Mouse (Mus musculus): ENCODE measurements at regions not wholly inside any gene's neighbourhood (a gene's known extent, or its start where the extent isn't known, plus 50 kb on each side); places are given as distances from the start of the nearest gene placed in this dataset.
A peak's percentile ranks its signal among the peaks of the same experiment; 100 is the strongest.
"Not testable (repeated sequence)": the region's sequence is repeated elsewhere in the genome, so short reads cannot be mapped to it uniquely, and the experiment has no call there.

DNA sequence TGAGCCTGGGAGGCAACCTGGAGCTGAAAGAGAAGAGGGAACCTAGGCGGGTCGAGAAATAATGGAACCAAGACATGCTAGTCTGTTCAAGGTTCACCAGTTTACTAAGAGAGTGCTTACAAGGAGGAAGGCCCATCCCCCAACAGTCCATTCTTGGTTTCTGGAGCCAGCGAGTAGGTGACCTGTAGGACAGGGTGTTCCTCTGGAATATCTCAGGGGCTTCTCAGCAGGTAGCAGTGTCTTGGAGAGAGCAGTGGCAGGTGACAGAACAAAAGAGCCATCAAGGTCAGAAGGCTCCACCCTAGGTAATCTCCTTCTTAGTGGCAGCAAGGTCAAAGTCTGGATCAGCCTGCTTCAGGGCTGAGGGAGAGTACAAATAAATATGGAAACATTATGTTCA is 268.4 kb downstream of the Ppp1r3a start:
- not testable (repeated sequence) for H3K4me2 ChIP-seq (replicated peaks; ENCODE audit: low read depth, low read length); DNase-seq (ENCODE audit: low spot score); H3K27ac ChIP-seq (ENCODE audit: low read depth, low read length); H3K36me3 ChIP-seq (ENCODE audit: control insufficient read depth, insufficient read depth, low read length); H3K4me3 ChIP-seq (ENCODE audit: low read depth, low read length); ATAC-seq (ENCODE audit: low FRiP score); H3K27me3 ChIP-seq (ENCODE audit: control insufficient read depth, insufficient read depth, low read length); H3K9ac ChIP-seq (ENCODE audit: low read depth, low read length); H3K9me3 ChIP-seq (ENCODE audit: control insufficient read depth, low read length); H3K4me1 ChIP-seq (replicated peaks; ENCODE audit: control insufficient read depth, insufficient read depth, low read length)
- 77% methylated on average over 3 of the region's 3 CpGs for WGBS

- no peak overlapping the region for H3K9ac ChIP-seq (ENCODE audit: low read depth, low read length)
- no peaks in the 10 kb centered on the region for H3K27me3 ChIP-seq (ENCODE audit: control insufficient read depth, insufficient read depth, low read length)
- ATAC-seq (ENCODE audit: low FRiP score) (no peak), DNase-seq (ENCODE audit: low spot score) (no peak)
- WGBS = 87% methylated on average over 1 of the region's 1 CpGs
- H3K4me2 ChIP-seq (replicated peaks; ENCODE audit: low read depth, low read length) = no peak overlapping the region
- no peaks in the 10 kb centered on the region for H3K9me3 ChIP-seq (ENCODE audit: control insufficient read depth, low read length)
- H3K4me1 ChIP-seq (replicated peaks; ENCODE audit: control insufficient read depth, insufficient read depth, low read length) = no peaks in the 10 kb centered on the region
- H3K27ac ChIP-seq (ENCODE audit: low read depth, low read length) = no peak overlapping the region
- no peak overlapping the region for H3K4me3 ChIP-seq (ENCODE audit: low read depth, low read length)
- no peaks in the 10 kb centered on the region for H3K36me3 ChIP-seq (ENCODE audit: control insufficient read depth, insufficient read depth, low read length)
Measured at GRCm38 (mm10) chr6:14456394-14456793, 298.7 kb downstream of the Ppp1r3a start.

- DNase-seq (ENCODE audit: low spot score); ATAC-seq (ENCODE audit: low FRiP score); H3K27ac ChIP-seq (ENCODE audit: low read depth, low read length); H3K27me3 ChIP-seq (ENCODE audit: control insufficient read depth, insufficient read depth, low read length); H3K9me3 ChIP-seq (ENCODE audit: control insufficient read depth, low read length); H3K36me3 ChIP-seq (ENCODE audit: control insufficient read depth, insufficient read depth, low read length); H3K9ac ChIP-seq (ENCODE audit: low read depth, low read length); H3K4me2 ChIP-seq (replicated peaks; ENCODE audit: low read depth, low read length); H3K4me3 ChIP-seq (ENCODE audit: low read depth, low read length); H3K4me1 ChIP-seq (replicated peaks; ENCODE audit: control insufficient read depth, insufficient read depth, low read length): not testable (repeated sequence)
- WGBS = 87% methylated on average over 3 of the region's 3 CpGs
Measured at GRCm38 (mm10) chr6:14453321-14453720, 301.8 kb downstream of the Ppp1r3a start.

DNA sequence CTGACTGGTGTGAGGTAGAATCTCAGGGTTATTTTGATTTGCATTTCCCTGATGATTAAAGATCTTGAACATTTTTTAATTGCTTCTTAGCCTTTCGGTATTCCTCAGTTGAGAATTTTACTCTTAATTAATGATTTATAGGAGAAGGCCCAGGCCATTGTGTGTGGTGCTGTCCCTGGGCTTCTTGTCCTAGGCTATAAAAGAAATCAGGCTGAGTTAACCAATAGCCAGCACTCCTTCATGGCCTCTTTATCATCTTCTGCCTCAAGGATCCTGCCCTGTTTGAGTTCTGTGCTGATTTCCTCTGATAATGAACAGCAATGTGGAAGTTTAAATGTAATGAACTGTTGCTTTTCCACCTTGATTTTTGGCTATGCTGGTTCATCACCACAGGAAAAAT is 323.3 kb downstream of the Ppp1r3a start:
- Histone ChIP-seq H3K4me1 (replicated peaks; ENCODE audit: control insufficient read depth, insufficient read depth, low read length) (no peaks in the 10 kb centered on the region), H3K27me3 (ENCODE audit: control insufficient read depth, insufficient read depth, low read length) (no peaks in the 10 kb centered on the region), H3K4me3 (ENCODE audit: low read depth, low read length) (no peak overlapping the region), H3K4me2 (replicated peaks; ENCODE audit: low read depth, low read length) (no peak overlapping the region), H3K36me3 (ENCODE audit: control insufficient read depth, insufficient read depth, low read length) (no peaks in the 10 kb centered on the region), H3K9me3 (ENCODE audit: control insufficient read depth, low read length) (no peaks in the 10 kb centered on the region), H3K9ac (ENCODE audit: low read depth, low read length) (no peak overlapping the region), H3K27ac (ENCODE audit: low read depth, low read length) (no peak overlapping the region)
- no peak for DNase-seq (ENCODE audit: low spot score)
- no peak for ATAC-seq (ENCODE audit: low FRiP score)
- 77% methylated on average over 1 of the region's 1 CpGs for WGBS

- peak; percentile 80 for ATAC-seq (ENCODE audit: low FRiP score)
- no peaks in the 10 kb centered on the region for H3K9me3 ChIP-seq (ENCODE audit: control insufficient read depth, low read length)
- 37% methylated on average over 4 of the region's 4 CpGs for WGBS
- H3K27ac ChIP-seq (ENCODE audit: low read depth, low read length) = no peak overlapping the region
- H3K4me1 ChIP-seq (replicated peaks; ENCODE audit: control insufficient read depth, insufficient read depth, low read length) = no peaks in the 10 kb centered on the region
- DNase-seq (ENCODE audit: low spot score) = peak; percentile 23
- H3K4me2 ChIP-seq (replicated peaks; ENCODE audit: low read depth, low read length) = no peak overlapping the region
- no peaks in the 10 kb centered on the region for H3K36me3 ChIP-seq (ENCODE audit: control insufficient read depth, insufficient read depth, low read length)
- no peak overlapping the region for H3K9ac ChIP-seq (ENCODE audit: low read depth, low read length)
- H3K4me3 ChIP-seq (ENCODE audit: low read depth, low read length) = no peak overlapping the region
- H3K27me3 ChIP-seq (ENCODE audit: control insufficient read depth, insufficient read depth, low read length) = no peaks in the 10 kb centered on the region
Measured at GRCm38 (mm10) chr6:14409772-14410171, 345.3 kb downstream of the Ppp1r3a start.

GRCm38 (mm10) chr6:14407754-14408153 is 347.3 kb downstream of the Ppp1r3a start:
- WGBS = 89% methylated on average over 1 of the region's 1 CpGs
- no peak for DNase-seq (ENCODE audit: low spot score)

GRCm38 (mm10) chr6:14358280-14358679 is 396.8 kb downstream of the Ppp1r3a start:
- Histone ChIP-seq H3K27me3 (ENCODE audit: control insufficient read depth, insufficient read depth, low read length) (no peaks in the 10 kb centered on the region), H3K4me1 (replicated peaks; ENCODE audit: control insufficient read depth, insufficient read depth, low read length) (no peaks in the 10 kb centered on the region), H3K4me3 (ENCODE audit: low read depth, low read length) (no peak overlapping the region), H3K36me3 (ENCODE audit: control insufficient read depth, insufficient read depth, low read length) (no peaks in the 10 kb centered on the region), H3K9ac (ENCODE audit: low read depth, low read length) (no peak overlapping the region), H3K27ac (ENCODE audit: low read depth, low read length) (no peak overlapping the region), H3K9me3 (ENCODE audit: control insufficient read depth, low read length) (no peaks in the 10 kb centered on the region), H3K4me2 (replicated peaks; ENCODE audit: low read depth, low read length) (no peak overlapping the region)
- WGBS = 88% methylated on average over 5 of the region's 5 CpGs
- DNase-seq (ENCODE audit: low spot score) (no peak), ATAC-seq (ENCODE audit: low FRiP score) (no peak)

More at GRCm38 (mm10) chr6:14407754-14408153, 347.3 kb downstream of the Ppp1r3a start:
- H3K9me3 ChIP-seq (ENCODE audit: control insufficient read depth, low read length) = no peaks in the 10 kb centered on the region
- no peaks in the 10 kb centered on the region for H3K27me3 ChIP-seq (ENCODE audit: control insufficient read depth, insufficient read depth, low read length)
- no peak overlapping the region for H3K4me2 ChIP-seq (replicated peaks; ENCODE audit: low read depth, low read length)
- no peaks in the 10 kb centered on the region for H3K36me3 ChIP-seq (ENCODE audit: control insufficient read depth, insufficient read depth, low read length)
- H3K9ac ChIP-seq (ENCODE audit: low read depth, low read length) = no peak overlapping the region
- ATAC-seq (ENCODE audit: low FRiP score) = no peak
- no peak overlapping the region for H3K4me3 ChIP-seq (ENCODE audit: low read depth, low read length)
- no peak overlapping the region for H3K27ac ChIP-seq (ENCODE audit: low read depth, low read length)
- no peaks in the 10 kb centered on the region for H3K4me1 ChIP-seq (replicated peaks; ENCODE audit: control insufficient read depth, insufficient read depth, low read length)

Data from hindbrain, embryonic 11.5 days (tissue).